Mouse (Mus musculus) brain, embryonic 14.5 days (tissue): Measurements from ENCODE around the gene Galnt2.

Source experiments
- CTCF ChIP-seq: fragments of 200-500 bp; IDR thresholded peaks from 2 replicates; pipeline ENCODE4 v1.5.1; 2012; ENCODE audit warnings: inconsistent platforms, mild to moderate bottlenecking, moderate library complexity, borderline replicate concordance; ENCODE audit not compliant: insufficient read depth, insufficient read length; ENCODE audit errors: extremely low read depth
- POLR2A ChIP-seq: fragments of 200-500 bp; IDR thresholded peaks from 2 replicates; pipeline ENCODE4 v1.6.1; 2012; ENCODE audit warnings: mild to moderate bottlenecking, inconsistent platforms, borderline replicate concordance; ENCODE audit not compliant: poor library complexity, insufficient read depth, insufficient read length, severe bottlenecking; ENCODE audit errors: extremely low read depth

- TF ChIP-seq CTCF (no peak), POLR2A (no peak)
Measured at GRCm38 (mm10) chr8:124229883-124230282, 1.3 kb upstream of the Galnt2 start.
